Mouse (Mus musculus) intestine, embryonic 14.5 days (tissue): ENCODE results near the gene Tie1. TPM values are rescaled to one million over a fixed set of nuclear protein-coding genes. Genes with fewer than 3 reads are reported as not detected.
"Not testable (repeated sequence)": the region's sequence is repeated elsewhere in the genome, so short reads cannot be mapped to it uniquely, and the experiment has no call there.

ENCODE experiments used
- ATAC-seq: fragments of 200-750 bp; cut with Nextera tagmentation; replicated peaks from 2 replicates; pipeline ENCODE4 v1.8.0; 2017; ENCODE audit warnings: low read depth, moderate number of reproducible peaks, moderate TSS enrichment, moderate library complexity; ENCODE audit not compliant: low FRiP score, low TSS enrichment
- DNase-seq: peaks from one replicate; pipeline ENCODE4 v3.0.0-alpha.2; 2018; ENCODE audit warnings: low spot score
- H3K27ac ChIP-seq: fragments of 300-500 bp; sonication (generic); 2 replicates; pipeline ENCODE4 v1.5.1; 2014; ENCODE audit warnings: low read depth, mild to moderate bottlenecking, control low read depth
- H3K27me3 ChIP-seq: fragments of 300-500 bp; sonication (generic); replicated peaks from 2 replicates; pipeline ENCODE4 v1.6.1; 2014; ENCODE audit warnings: low read length, control low read depth; ENCODE audit not compliant: control insufficient read depth, insufficient read depth
- H3K36me3 ChIP-seq: fragments of 300-500 bp; sonication (generic); 2 replicates; pipeline ENCODE4 v1.6.1; 2014; ENCODE audit warnings: low read length, control low read depth; ENCODE audit not compliant: control insufficient read depth, insufficient read depth
- H3K4me1 ChIP-seq: fragments of 300-500 bp; sonication (generic); replicated peaks from 2 replicates; pipeline ENCODE4 v1.6.1; 2014; ENCODE audit warnings: low read length, control low read depth, mixed read lengths; ENCODE audit not compliant: control insufficient read depth, insufficient read depth
- H3K4me2 ChIP-seq: fragments of 300-500 bp; sonication (generic); 2 replicates; pipeline ENCODE4 v1.6.1; 2014; ENCODE audit warnings: low read length
- H3K4me3 ChIP-seq: fragments of 300-500 bp; sonication (generic); 2 replicates; pipeline ENCODE4 v1.5.1; 2014; ENCODE audit warnings: low read depth, low read length, control low read depth, mixed read lengths
- H3K9ac ChIP-seq: fragments of 300-500 bp; sonication (generic); 2 replicates; pipeline ENCODE4 v1.6.1; 2014; ENCODE audit warnings: mild to moderate bottlenecking, low read length
- H3K9me3 ChIP-seq: fragments of 300-500 bp; sonication (generic); 2 replicates; pipeline ENCODE4 v1.6.1; 2016; ENCODE audit warnings: low read length, control low read depth; ENCODE audit not compliant: control insufficient read depth
- WGBS: fragments of 180-500 bp; shearing (Covaris S2); extraction: QIAGEN DNeasy Blood & Tissue Kit; methylation state at CpG from one replicate; pipeline ENCODE4 v1.1.7; 2014; 5-methylcytosine and 5-hydroxymethylcytosine counted together
- polyA plus RNA-seq: library from polyadenylated mRNA; unstranded; fragments of >200 nt; fragmentation: Nextera tagmentation; extraction: Ambion mirVana; gene quantifications from 2 replicates; pipeline ENCODE4 v1.2.1, GENCODE M21; 2014

Tie1 gene
- polyA plus RNA-seq, 1 experiment from 2014 or later = 17.2 TPM

DNA sequence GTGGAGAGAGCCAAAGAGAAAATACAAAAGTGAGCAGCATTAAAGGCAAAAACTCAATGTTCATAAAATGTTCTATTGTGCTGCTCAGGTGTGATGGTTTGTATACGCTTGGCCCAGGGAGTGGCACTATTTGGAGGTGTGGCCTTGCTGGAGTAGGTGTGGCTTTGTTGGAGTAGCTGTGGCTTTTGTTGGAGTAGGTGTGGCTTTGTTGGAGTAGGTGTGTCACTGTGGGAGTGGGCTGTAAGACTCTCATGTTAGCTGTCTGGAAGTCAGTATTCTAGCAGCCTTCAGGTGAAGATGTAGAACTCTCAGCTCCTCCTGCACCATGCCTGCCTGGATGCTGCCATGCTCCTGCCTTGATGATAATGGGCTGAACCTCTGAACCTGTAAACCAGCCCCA, 17.3 kb upstream of the Tie1 start:
- H3K4me2 ChIP-seq, H3K9ac ChIP-seq, H3K27ac ChIP-seq, H3K36me3 ChIP-seq, H3K4me3 ChIP-seq, H3K9me3 ChIP-seq, DNase-seq, H3K27me3 ChIP-seq, H3K4me1 ChIP-seq, ATAC-seq: not testable (repeated sequence)
- WGBS = 88% methylated on average over 1 of the region's 1 CpGs

DNA sequence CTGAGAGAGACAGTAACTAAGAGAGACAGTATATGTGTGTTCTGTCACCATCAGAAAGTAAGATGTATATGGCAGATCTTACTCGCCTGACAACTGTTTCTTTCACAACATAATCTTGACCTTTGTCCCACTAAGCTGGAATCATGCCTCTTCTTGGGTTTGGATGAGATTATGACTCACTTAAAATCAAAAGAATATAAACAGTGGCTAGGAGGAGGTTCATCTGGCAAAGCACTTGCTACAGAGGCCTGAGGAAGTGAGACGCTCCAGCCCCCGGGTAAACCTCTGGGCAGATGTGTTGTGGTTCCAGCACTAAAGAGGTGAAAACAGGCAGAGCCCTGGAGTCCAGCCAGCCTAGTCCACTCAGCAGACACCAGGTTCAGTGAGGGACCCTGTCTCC, 15.7 kb upstream of the Tie1 start:
- no peak overlapping the region for H3K4me3 ChIP-seq

DNA sequence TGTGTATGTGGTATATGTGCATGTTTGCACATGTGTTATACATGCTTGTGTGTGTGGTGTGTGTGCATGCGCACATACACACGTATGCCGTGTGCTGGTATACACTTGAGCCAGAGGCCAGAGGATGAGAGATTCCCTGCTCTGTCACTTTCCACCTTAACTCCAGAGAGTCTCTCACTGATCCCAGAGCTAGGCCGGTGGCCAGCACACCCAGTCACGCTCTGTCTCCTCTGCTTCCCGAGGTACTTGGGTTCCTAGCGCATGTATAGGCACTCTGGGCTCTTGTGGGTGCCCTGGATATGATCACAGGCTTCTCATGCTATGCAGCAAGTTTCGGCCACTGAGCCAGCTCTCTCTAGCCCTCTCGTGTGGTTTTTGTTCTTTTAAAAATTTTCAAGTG, 10.9 kb upstream of the Tie1 start:
- H3K4me1 ChIP-seq = no peaks in the 10 kb centered on the region; the same call in 1 of the 2 replicates
- no peaks in the 10 kb centered on the region for H3K27me3 ChIP-seq
- no peak overlapping the region for H3K4me2 ChIP-seq
- H3K36me3 ChIP-seq = no peaks in the 10 kb centered on the region
- H3K27ac ChIP-seq = no peak overlapping the region
- H3K4me3 ChIP-seq = no peak overlapping the region
- ATAC-seq (no peak), DNase-seq (no peak)
- H3K9me3 ChIP-seq = no peaks in the 10 kb centered on the region
- H3K9ac ChIP-seq = no peak overlapping the region
- WGBS = 71% methylated on average over 9 of the region's 9 CpGs

More for the DNA sequence above, 15.7 kb upstream of the Tie1 start:
- no peaks in the 10 kb centered on the region for H3K9me3 ChIP-seq
- DNase-seq (no peak), ATAC-seq (no peak)
- H3K27ac ChIP-seq = no peak overlapping the region
- no peaks in the 10 kb centered on the region for H3K27me3 ChIP-seq
- 35% methylated on average over 3 of the region's 3 CpGs for WGBS
- no peak overlapping the region for H3K4me2 ChIP-seq
- H3K4me1 ChIP-seq = no peaks in the 10 kb centered on the region; the same call in 1 of the 2 replicates
- H3K36me3 ChIP-seq = no peaks in the 10 kb centered on the region
- no peak overlapping the region for H3K9ac ChIP-seq

DNA sequence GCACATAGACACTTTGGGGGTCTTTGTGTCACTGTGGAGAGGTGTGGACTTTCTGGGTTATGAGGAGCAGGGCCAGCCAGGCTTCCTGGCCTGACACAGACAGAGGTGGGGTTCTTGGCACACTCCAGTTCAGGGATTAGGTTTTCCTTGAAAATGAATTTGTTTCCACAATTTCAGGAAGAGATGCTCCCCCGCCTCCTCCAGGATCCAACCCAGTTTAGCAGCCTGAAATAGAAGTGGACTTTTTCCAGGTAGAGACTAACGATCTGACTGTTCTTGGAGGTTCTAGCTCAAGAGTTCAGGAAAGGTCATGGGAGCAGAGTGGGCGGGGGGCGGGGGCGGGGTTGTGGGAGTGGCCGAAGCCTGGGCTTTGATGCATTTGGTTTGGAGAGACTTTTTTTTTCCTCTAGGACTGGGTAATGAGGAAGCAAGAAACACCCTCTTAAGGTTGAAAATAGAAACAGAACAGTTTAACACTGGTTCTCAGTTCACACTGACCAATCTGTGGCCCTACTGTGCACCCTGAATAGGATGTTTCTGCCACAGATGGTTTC, 10.4 kb upstream of the Tie1 start:
- 44% methylated on average over 6 of the region's 6 CpGs for WGBS
- Histone ChIP-seq H3K27ac (no peak overlapping the region), H3K4me2 (no peak overlapping the region), H3K9me3 (no peaks in the 10 kb centered on the region), H3K4me1 (no peaks in the 10 kb centered on the region), H3K36me3 (no peaks in the 10 kb centered on the region), H3K9ac (no peak overlapping the region), H3K4me3 (no peak overlapping the region), H3K27me3 (no peaks in the 10 kb centered on the region)
- ATAC-seq (no peak), DNase-seq (no peak)

DNA sequence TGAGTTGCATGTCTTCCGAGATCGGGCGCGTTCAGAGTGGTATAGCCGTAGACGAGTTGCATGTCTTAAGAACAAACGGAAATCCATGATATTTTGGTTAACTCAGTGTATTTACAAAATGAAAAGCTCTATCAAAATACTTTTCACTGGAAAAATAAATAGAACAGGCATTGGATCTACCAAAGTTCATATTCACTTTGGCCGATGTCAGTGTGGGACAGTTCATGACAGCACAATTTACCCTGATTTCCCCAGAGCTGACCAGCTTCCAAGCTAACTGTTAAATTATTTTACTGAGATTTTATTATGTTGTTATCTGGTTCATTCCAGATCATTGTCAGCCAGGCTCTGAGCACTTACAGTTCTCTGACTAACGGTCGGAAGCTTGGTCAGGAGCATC, 600 bp upstream of the Tie1 start:
- Histone ChIP-seq H3K27me3 (no peaks in the 10 kb centered on the region), H3K27ac (no peak overlapping the region), H3K4me2 (no peak overlapping the region), H3K4me1 (no peaks in the 10 kb centered on the region), H3K9ac (no peak overlapping the region), H3K9me3 (no peaks in the 10 kb centered on the region), H3K4me3 (no peak overlapping the region), H3K36me3 (no peaks in the 10 kb centered on the region)
- ATAC-seq (no peak), DNase-seq (no peak)
- WGBS = 87% methylated on average over 10 of the region's 10 CpGs

DNA sequence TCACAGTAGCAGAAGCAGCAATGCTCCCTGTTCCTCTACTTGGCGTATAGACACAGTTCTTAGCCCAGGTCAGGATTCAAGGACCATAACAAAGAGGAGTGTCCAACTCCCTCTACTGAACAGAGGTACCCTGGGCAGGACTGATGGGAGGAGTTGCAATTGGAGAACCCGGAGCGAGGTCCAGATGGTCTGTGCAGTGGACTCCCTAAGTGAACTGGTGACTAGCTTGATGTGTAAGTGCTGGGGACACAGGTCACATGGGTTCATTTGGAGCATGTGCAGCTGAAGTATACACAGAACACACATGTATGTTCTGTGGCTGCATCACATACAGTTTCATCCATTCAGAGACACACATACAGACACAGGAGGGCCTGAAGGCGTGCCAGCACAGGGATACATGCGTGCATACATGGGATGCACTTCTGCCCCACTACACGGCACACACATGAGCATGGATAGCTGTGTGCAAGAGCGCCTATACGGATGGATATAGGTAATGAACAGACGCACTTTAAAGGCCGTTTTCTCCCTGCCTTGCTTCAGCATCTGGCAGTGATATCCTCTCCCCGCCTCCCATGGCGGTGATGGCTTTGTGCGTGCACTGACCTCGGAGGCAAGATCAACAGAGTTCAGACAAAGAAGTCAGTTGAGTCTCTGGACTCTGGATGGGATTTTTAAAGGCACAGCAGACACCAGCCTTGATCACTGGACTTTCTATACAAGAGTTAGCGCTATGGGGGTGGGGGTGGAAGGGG, 12.9 kb downstream of the Tie1 start:
- ATAC-seq (no peak), DNase-seq (no peak)
- Histone ChIP-seq H3K4me3 (no peak overlapping the region), H3K27ac (no peak overlapping the region), H3K9me3 (no peaks in the 10 kb centered on the region), H3K4me2 (no peak overlapping the region), H3K4me1 (no peaks in the 10 kb centered on the region), H3K9ac (no peak overlapping the region), H3K27me3 (no peaks in the 10 kb centered on the region), H3K36me3 (no peaks in the 10 kb centered on the region)
- WGBS = 62% methylated on average over 15 of the region's 15 CpGs

DNA sequence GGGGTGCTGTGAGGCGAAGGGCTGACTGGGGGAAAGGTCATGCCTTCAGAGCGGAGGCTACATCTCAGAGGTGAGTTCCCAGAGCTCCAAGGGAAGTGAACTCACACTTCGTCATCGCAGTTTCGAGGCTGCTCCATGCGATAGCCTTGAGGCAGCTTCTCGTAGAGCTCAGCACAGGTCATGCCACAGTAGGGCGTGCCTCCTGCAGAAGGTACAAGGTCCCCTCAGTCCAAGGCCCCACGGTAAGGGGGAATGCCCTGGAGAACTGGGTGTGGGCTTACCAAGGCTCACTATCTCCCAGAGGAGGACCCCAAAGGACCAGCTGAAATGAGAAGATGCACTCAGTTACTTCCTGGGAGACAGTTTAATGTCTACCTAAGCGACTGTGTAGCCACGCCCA, 17.2 kb downstream of the Tie1 start:
- DNase-seq (no peak), ATAC-seq (no peak)

DNA sequence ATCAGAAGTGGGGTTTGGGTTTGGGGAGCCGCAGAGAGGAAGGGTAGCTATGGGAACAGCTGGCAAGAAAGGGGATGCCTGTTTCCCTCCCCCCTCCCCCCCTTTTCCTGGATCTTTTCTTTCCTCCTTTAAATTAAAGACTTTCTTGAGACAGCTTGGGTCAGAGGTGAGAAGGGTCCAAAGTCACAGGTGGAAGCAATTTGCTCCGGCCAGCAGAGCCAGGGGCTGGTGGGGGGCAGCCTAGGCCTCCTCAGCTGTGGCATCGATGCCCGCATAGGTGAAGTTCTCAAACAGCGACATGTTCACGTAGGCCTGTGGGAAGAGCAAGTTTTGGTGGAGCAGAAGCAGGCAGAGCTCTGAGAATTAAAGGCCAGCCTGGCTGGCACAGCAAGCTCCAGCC, 18.6 kb downstream of the Tie1 start:
- no peaks in the 10 kb centered on the region; the same call in 1 of the 2 replicates for H3K4me1 ChIP-seq
- H3K36me3 ChIP-seq = no peaks in the 10 kb centered on the region
- H3K4me3 ChIP-seq = no peak overlapping the region
- 79% methylated on average over 6 of the region's 6 CpGs for WGBS
- 0 out of 2 replicates have a peak, but pooled peaks cover 4% of the 10 kb centered on the region for H3K9me3 ChIP-seq
- ATAC-seq (no peak), DNase-seq (no peak)
- H3K27ac ChIP-seq = no peak overlapping the region
- H3K4me2 ChIP-seq = no peak overlapping the region
- H3K9ac ChIP-seq = no peak overlapping the region
- no peaks in the 10 kb centered on the region for H3K27me3 ChIP-seq

More for the DNA sequence above, 17.2 kb downstream of the Tie1 start:
- Histone ChIP-seq H3K4me1 (no peaks in the 10 kb centered on the region; the same call in 1 of the 2 replicates), H3K36me3 (no peaks in the 10 kb centered on the region), H3K9me3 (0 out of 2 replicates have a peak, but pooled peaks cover 4% of the 10 kb centered on the region), H3K4me3 (no peak overlapping the region), H3K4me2 (no peak overlapping the region), H3K9ac (no peak overlapping the region), H3K27ac (no peak overlapping the region), H3K27me3 (no peaks in the 10 kb centered on the region)
- 83% methylated on average over 11 of the region's 11 CpGs for WGBS
